ENCODE assay signal across 8 mouse cellular contexts in the genomic region with DNA sequence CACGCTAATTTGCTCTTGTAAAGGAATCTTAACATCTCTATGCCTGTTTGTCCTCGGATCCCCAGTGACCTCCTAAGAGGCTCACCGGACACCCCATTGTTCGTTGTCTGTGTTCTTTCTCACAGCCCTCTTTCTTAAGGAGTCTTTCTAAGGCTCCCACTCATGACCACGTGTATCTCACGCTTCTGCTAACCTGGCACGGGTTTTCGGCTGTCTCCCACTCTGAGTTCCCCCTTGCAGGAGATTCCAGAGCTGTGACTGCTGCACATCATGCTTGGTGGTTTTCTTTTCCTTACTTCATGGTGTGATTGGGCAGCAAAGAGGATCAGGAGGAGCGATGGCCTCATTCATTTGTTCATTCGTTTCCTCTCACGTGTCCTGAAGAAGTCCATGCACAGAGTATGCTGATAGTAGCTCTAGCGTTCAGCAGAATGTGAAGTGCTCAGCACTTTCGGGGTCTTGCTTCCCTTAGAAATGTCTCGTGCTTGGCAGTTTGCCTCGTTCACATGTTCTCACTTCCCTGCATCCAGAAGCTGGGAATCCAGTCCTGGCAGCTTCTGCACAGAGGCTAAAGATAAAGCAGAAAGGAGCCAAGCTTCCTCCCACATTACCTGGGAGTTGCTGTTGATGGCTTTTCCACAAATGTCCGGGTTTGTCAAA.
DNase-seq lines count a peak whose midpoint lies in the region; ATAC-seq and TF ChIP-seq lines count a peak whose summit lies in the region.

No protein-coding gene starts in this region.

- WGBS in intestine, embryonic 16.5 days, result 30% methylated on average over 16 of the region's 16 CpGs
- WGBS in limb, embryonic 15.5 days, result 18% methylated on average over 16 of the region's 16 CpGs
- WGBS in midbrain, embryonic 14.5 days, result 9% methylated on average over 16 of the region's 16 CpGs

- H3K27ac ChIP-seq in CH12.LX (ENCODE audit: insufficient read depth, low read depth), result no peak overlapping the region
- peak overlapping the region; percentile 66 for H3K27ac ChIP-seq in intestine, embryonic 16.5 days (ENCODE audit: low read length)
- H3K27ac ChIP-seq in limb, embryonic 15.5 days, result peak overlapping the region; percentile 60
- H3K27ac ChIP-seq in midbrain, embryonic 14.5 days (replicated peaks; ENCODE audit: low read depth, low read length), result no peak overlapping the region

- in situ Hi-C loops in CH12.LX (cut with MboI; ENCODE audit: low pct_ligation_motif_present, low pct_unique_long_range_greater_than_20kb, low sequenced_read_pairs), result loop anchor here (5.0 to 10.0 kb wide), 3 partner anchors 37 to 350 kb away; partner anchors contain the start of gene 1700125H20Rik

- no peaks in the 10 kb centered on the region for H3K36me3 ChIP-seq in CH12.LX (replicated peaks in 1 of 2; ENCODE audit: control insufficient read depth in 1 of 2, insufficient read depth in 1 of 2, low read length in 1 of 2)
- no peaks in the 10 kb centered on the region for H3K36me3 ChIP-seq in intestine, embryonic 16.5 days (ENCODE audit: control insufficient read depth, insufficient read depth, low read length)
- H3K36me3 ChIP-seq in limb, embryonic 15.5 days, result no peaks in the 10 kb centered on the region
- H3K36me3 ChIP-seq in midbrain, embryonic 14.5 days (ENCODE audit: control insufficient read depth, insufficient read depth, low read length), result no peaks in the 10 kb centered on the region

- peak; percentile 41; the same call in 1 of the 2 replicates for ATAC-seq in intestine, embryonic 16.5 days
- ATAC-seq in limb, embryonic 15.5 days (ENCODE audit: insufficient number of reproducible peaks, low FRiP score, low TSS enrichment, low read depth), result 0 out of 2 replicates have a peak, but pooled peaks have one; percentile 45
- ATAC-seq in midbrain, embryonic 14.5 days (ENCODE audit: low FRiP score, low TSS enrichment), result no peak
- ATAC-seq in megakaryocyte progenitor cell, adult 5-6 weeks (replicated peaks; ENCODE audit: poor library complexity), result no peak

- no peak overlapping the region for H3K9ac ChIP-seq in CH12.LX (ENCODE audit: insufficient read depth, low read depth)
- H3K9ac ChIP-seq in intestine, embryonic 16.5 days (ENCODE audit: low read depth, low read length), result 0 out of 2 replicates have a peak overlapping the region, but pooled peaks have one; percentile 27
- no peak overlapping the region for H3K9ac ChIP-seq in limb, embryonic 15.5 days
- H3K9ac ChIP-seq in midbrain, embryonic 14.5 days (replicated peaks; ENCODE audit: low read length), result no peak overlapping the region

- no peak overlapping the region for H3K4me3 ChIP-seq in CH12.LX (replicated peaks in 1 of 3; ENCODE audit: low read depth in 2 of 3, low read length in 2 of 3, poor library complexity in 1 of 3)
- H3K4me3 ChIP-seq in intestine, embryonic 16.5 days (ENCODE audit: low read length), result no peak overlapping the region
- H3K4me3 ChIP-seq in limb, embryonic 15.5 days, result no peak overlapping the region
- no peak overlapping the region for H3K4me3 ChIP-seq in midbrain, embryonic 14.5 days (replicated peaks; ENCODE audit: low read depth, low read length)

- H3K4me2 ChIP-seq in CH12.LX (ENCODE audit: insufficient read depth, low read depth, poor library complexity, severe bottlenecking), result no peak overlapping the region
- peak overlapping the region; percentile 25; the same call in 1 of the 2 replicates for H3K4me2 ChIP-seq in intestine, embryonic 16.5 days (ENCODE audit: low read depth, low read length)
- peak overlapping the region; percentile 30 for H3K4me2 ChIP-seq in limb, embryonic 15.5 days
- peak overlapping the region; percentile 72 for H3K4me2 ChIP-seq in midbrain, embryonic 14.5 days (ENCODE audit: low read length)

- no peak for TF ChIP-seq EP300 in CH12.LX (IDR thresholded peaks at IDR 0.05; ENCODE audit: low read length)

- H3K9me3 ChIP-seq in CH12.LX (replicated peaks; ENCODE audit: low read length), result no peaks in the 10 kb centered on the region
- H3K9me3 ChIP-seq in intestine, embryonic 16.5 days (ENCODE audit: control insufficient read depth, low read length), result no peaks in the 10 kb centered on the region
- no peaks in the 10 kb centered on the region for H3K9me3 ChIP-seq in limb, embryonic 15.5 days
- H3K9me3 ChIP-seq in midbrain, embryonic 14.5 days (ENCODE audit: control insufficient read depth, low read length), result no peaks in the 10 kb centered on the region

- H3K4me1 ChIP-seq in CH12.LX (ENCODE audit: control insufficient read depth in 1 of 2, insufficient read depth in 2 of 2), result peaks cover 0 to 23% of the 10 kb centered on the region in 2 experiments
- peaks cover 14% of the 10 kb centered on the region for H3K4me1 ChIP-seq in intestine, embryonic 16.5 days (ENCODE audit: control insufficient read depth, insufficient read depth, low read length)
- peaks cover 28% of the 10 kb centered on the region for H3K4me1 ChIP-seq in limb, embryonic 15.5 days
- peaks cover 13% of the 10 kb centered on the region for H3K4me1 ChIP-seq in midbrain, embryonic 14.5 days (ENCODE audit: control insufficient read depth, insufficient read depth, low read length)

- no peaks in the 10 kb centered on the region for H3K27me3 ChIP-seq in CH12.LX (replicated peaks)
- no peaks in the 10 kb centered on the region; the same call in 1 of the 2 replicates for H3K27me3 ChIP-seq in intestine, embryonic 16.5 days (replicated peaks; ENCODE audit: control insufficient read depth, insufficient read depth, low read length)
- peaks cover 12% of the 10 kb centered on the region for H3K27me3 ChIP-seq in limb, embryonic 15.5 days
- H3K27me3 ChIP-seq in midbrain, embryonic 14.5 days (ENCODE audit: control insufficient read depth, insufficient read depth, low read length), result peaks cover 30% of the 10 kb centered on the region

- no peak for DNase-seq in CH12.LX (ENCODE audit: extremely low read depth)
- DNase-seq in embryo, embryonic 11 days, result peak; percentile 49
- peak; percentile 74 to 86 for DNase-seq in heart, adult 18-20 months
- DNase-seq in midbrain, embryonic 14.5 days, result peak; percentile 58
- no peak for DNase-seq in spleen, adult 12 weeks (ENCODE audit: low spot score)

- TF ChIP-seq RAD21 in CH12.LX (IDR thresholded peaks at IDR 0.05; ENCODE audit: low read depth, low read length), result no peak

- TF ChIP-seq CTCF in CH12.LX (conservative IDR thresholded peaks at IDR 0.05 in 1 of 2, IDR thresholded peaks at IDR 0.05 in 1 of 2; ENCODE audit: low read depth in 2 of 2, low read length in 2 of 2), result no peak

- no peak for TF ChIP-seq POLR2A in CH12.LX (IDR thresholded peaks at IDR 0.05; ENCODE audit: low read depth, low read length)

- H3K79me2 ChIP-seq in CH12.LX (replicated peaks; ENCODE audit: control insufficient read depth, extremely low read depth, insufficient read depth, poor library complexity, severe bottlenecking), result no peaks in the 10 kb centered on the region

- dilution Hi-C loops in CH12.LX (cut with MboI; ENCODE audit: extremely low pct_ligation_motif_present, extremely low pct_unique_long_range_greater_than_20kb, low sequenced_read_pairs), result no loop called here

TF ChIP-seq in CH12.LX, 34 proteins besides CTCF, POLR2A, EP300 and RAD21:
- TF ChIP-seq ZKSCAN1 (IDR thresholded peaks at IDR 0.05; ENCODE audit: borderline replicate concordance, low read depth, low read length) (no peak), GABPA (IDR thresholded peaks at IDR 0.05; ENCODE audit: insufficient replicate concordance, low read depth, low read length) (no peak), MAX (IDR thresholded peaks at IDR 0.05; ENCODE audit: low read length) (0 out of 2 replicates have a peak, but pooled peaks have one; percentile 31), MXI1 (IDR thresholded peaks at IDR 0.05; ENCODE audit: low read depth, low read length) (no peak)

Comparison
In these comparisons a context has a peak if more than half of its experiments do, and no peak if none do; other contexts are left out.
1. DNase-seq: peak in embryo, embryonic 11 days (single experiment), heart, adult 18-20 months (2 of 2) and midbrain, embryonic 14.5 days (single experiment); none in CH12.LX (single experiment) and spleen, adult 12 weeks (single experiment).
2. H3K27ac ChIP-seq: peak in intestine, embryonic 16.5 days (single experiment) and limb, embryonic 15.5 days (single experiment); none in CH12.LX (single experiment) and midbrain, embryonic 14.5 days (single experiment).
3. ATAC-seq: peak in intestine, embryonic 16.5 days (single experiment) and limb, embryonic 15.5 days (single experiment); none in midbrain, embryonic 14.5 days (single experiment) and megakaryocyte progenitor cell, adult 5-6 weeks (single experiment).